Mouse (Mus musculus): ENCODE measurements around the gene Galk1. TPM values are rescaled to one million over a fixed set of nuclear protein-coding genes. Genes with fewer than 3 reads are reported as not detected.
A peak's percentile ranks its signal among the peaks of the same experiment; 100 is the strongest.

Galk1 gene
- polyA plus RNA-seq, 1 experiment from 2014 or later, result 100 TPM

GRCm38 (mm10) chr11:116005701-116006419 lies 6.7 kb downstream of the Galk1 start:
- WGBS, result 75% methylated on average over 9 of the region's 9 CpGs
- peak; percentile 30 for ATAC-seq (ENCODE audit: low FRiP score, low read depth)
- Histone ChIP-seq H3K9ac (no peak overlapping the region), H3K9me3 (no peaks in the 10 kb centered on the region), H3K27me3 (replicated peaks) (0 out of 2 replicates have a peak, but pooled peaks cover 4% of the 10 kb centered on the region), H3K36me3 (peaks cover 9% of the 10 kb centered on the region; the same call in 1 of the 2 replicates), H3K4me3 (no peak overlapping the region), H3K27ac (no peak overlapping the region), H3K4me2 (replicated peaks) (peak overlapping the region; percentile 65), H3K4me1 (peaks cover 10% of the 10 kb centered on the region; the same call in 1 of the 2 replicates)

- H3K9ac ChIP-seq, result peak overlapping the region; percentile 44
- H3K4me3 ChIP-seq, result peak overlapping the region; percentile 21
- peak overlapping the region; percentile 65 for H3K4me2 ChIP-seq (replicated peaks)
- WGBS, result 6% methylated on average over 54 of the region's 54 CpGs
- peaks cover 9% of the 10 kb centered on the region; the same call in 1 of the 2 replicates for H3K36me3 ChIP-seq
- ATAC-seq (ENCODE audit: low FRiP score, low read depth), result peak; percentile 55
- H3K27ac ChIP-seq, result no peak overlapping the region
- H3K4me1 ChIP-seq, result peaks cover 10% of the 10 kb centered on the region; the same call in 1 of the 2 replicates
- 0 out of 2 replicates have a peak, but pooled peaks cover 4% of the 10 kb centered on the region for H3K27me3 ChIP-seq (replicated peaks)
- no peaks in the 10 kb centered on the region for H3K9me3 ChIP-seq
These were observed 7.4 kb downstream of the Galk1 start for GRCm38 (mm10) chr11:116004840-116005700.

- 37% methylated on average over 8 of the region's 8 CpGs for WGBS
- Histone ChIP-seq H3K9me3 (no peaks in the 10 kb centered on the region), H3K4me3 (peak overlapping the region; percentile 21), H3K27ac (no peak overlapping the region), H3K36me3 (peaks cover 9% of the 10 kb centered on the region; the same call in 1 of the 2 replicates), H3K4me2 (replicated peaks) (peak overlapping the region; percentile 65), H3K9ac (peak overlapping the region; percentile 44), H3K27me3 (replicated peaks) (0 out of 2 replicates have a peak, but pooled peaks cover 4% of the 10 kb centered on the region), H3K4me1 (peaks cover 10% of the 10 kb centered on the region; the same call in 1 of the 2 replicates)
- ATAC-seq (ENCODE audit: low FRiP score, low read depth), result no peak
These were observed 8.2 kb downstream of the Galk1 start for GRCm38 (mm10) chr11:116004186-116004823.

- Histone ChIP-seq H3K9me3 (no peaks in the 10 kb centered on the region), H3K4me1 (peaks cover 10% of the 10 kb centered on the region; the same call in 1 of the 2 replicates), H3K36me3 (no peaks in the 10 kb centered on the region), H3K27me3 (replicated peaks) (no peaks in the 10 kb centered on the region), H3K9ac (no peak overlapping the region), H3K4me2 (replicated peaks) (no peak overlapping the region), H3K27ac (no peak overlapping the region), H3K4me3 (no peak overlapping the region)
- 79% methylated on average over 3 of the region's 3 CpGs for WGBS
- ATAC-seq (ENCODE audit: low FRiP score, low read depth), result no peak
These were observed 9.6 kb downstream of the Galk1 start for GRCm38 (mm10) chr11:116002894-116003293.

- H3K4me2 ChIP-seq (replicated peaks), result no peak overlapping the region; the same call in 1 of the 2 replicates
- H3K27ac ChIP-seq, result no peak overlapping the region
- ATAC-seq (ENCODE audit: low FRiP score, low read depth), result no peak
- peaks cover 10% of the 10 kb centered on the region; the same call in 1 of the 2 replicates for H3K4me1 ChIP-seq
- no peak overlapping the region for H3K4me3 ChIP-seq
- no peaks in the 10 kb centered on the region for H3K27me3 ChIP-seq (replicated peaks)
- H3K9me3 ChIP-seq, result no peaks in the 10 kb centered on the region
- no peak overlapping the region for H3K9ac ChIP-seq
- 64% methylated on average over 6 of the region's 6 CpGs for WGBS
- H3K36me3 ChIP-seq, result no peaks in the 10 kb centered on the region
These were observed 10.8 kb downstream of the Galk1 start for GRCm38 (mm10) chr11:116001725-116002124.

GRCm38 (mm10) chr11:116000607-116001006 lies 11.9 kb downstream of the Galk1 start:
- no peak overlapping the region for H3K4me2 ChIP-seq (replicated peaks)
- 35% methylated on average over 10 of the region's 10 CpGs for WGBS
- no peak overlapping the region for H3K27ac ChIP-seq
- no peak for ATAC-seq (ENCODE audit: low FRiP score, low read depth)
- no peak overlapping the region for H3K9ac ChIP-seq
- no peaks in the 10 kb centered on the region for H3K27me3 ChIP-seq (replicated peaks)
- peaks cover 10% of the 10 kb centered on the region; the same call in 1 of the 2 replicates for H3K4me1 ChIP-seq
- H3K4me3 ChIP-seq, result no peak overlapping the region
- no peaks in the 10 kb centered on the region for H3K9me3 ChIP-seq
- no peaks in the 10 kb centered on the region for H3K36me3 ChIP-seq

- Histone ChIP-seq H3K27me3 (replicated peaks) (no peaks in the 10 kb centered on the region), H3K36me3 (no peaks in the 10 kb centered on the region), H3K4me3 (no peak overlapping the region), H3K9ac (no peak overlapping the region), H3K4me1 (peaks cover 3% of the 10 kb centered on the region; the same call in 1 of the 2 replicates), H3K9me3 (no peaks in the 10 kb centered on the region), H3K4me2 (replicated peaks) (peak overlapping the region; percentile 25), H3K27ac (no peak overlapping the region)
- no peak for ATAC-seq (ENCODE audit: low FRiP score, low read depth)
- 18% methylated on average over 14 of the region's 14 CpGs for WGBS
These were observed 12.9 kb downstream of the Galk1 start for GRCm38 (mm10) chr11:115999538-116000143.

GRCm38 (mm10) chr11:115999027-115999426 lies 13.5 kb downstream of the Galk1 start:
- H3K9me3 ChIP-seq, result no peaks in the 10 kb centered on the region
- H3K4me2 ChIP-seq (replicated peaks), result no peak overlapping the region
- no peak overlapping the region for H3K9ac ChIP-seq
- H3K4me1 ChIP-seq, result no peaks in the 10 kb centered on the region
- no peak overlapping the region for H3K4me3 ChIP-seq
- ATAC-seq (ENCODE audit: low FRiP score, low read depth), result no peak
- no peak overlapping the region for H3K27ac ChIP-seq
- WGBS, result 87% methylated on average over 7 of the region's 7 CpGs
- no peaks in the 10 kb centered on the region for H3K27me3 ChIP-seq (replicated peaks)
- H3K36me3 ChIP-seq, result no peaks in the 10 kb centered on the region

GRCm38 (mm10) chr11:115997662-115998061 lies 14.9 kb downstream of the Galk1 start:
- Histone ChIP-seq H3K36me3 (no peaks in the 10 kb centered on the region), H3K4me3 (no peak overlapping the region), H3K4me1 (no peaks in the 10 kb centered on the region), H3K9me3 (no peaks in the 10 kb centered on the region), H3K9ac (no peak overlapping the region), H3K27me3 (replicated peaks) (peaks cover 7% of the 10 kb centered on the region; the same call in 1 of the 2 replicates), H3K4me2 (replicated peaks) (no peak overlapping the region), H3K27ac (no peak overlapping the region)
- WGBS, result 75% methylated on average over 5 of the region's 5 CpGs
- ATAC-seq (ENCODE audit: low FRiP score, low read depth), result no peak

- Histone ChIP-seq H3K4me2 (replicated peaks) (no peak overlapping the region), H3K4me1 (no peaks in the 10 kb centered on the region), H3K9me3 (no peaks in the 10 kb centered on the region), H3K36me3 (no peaks in the 10 kb centered on the region), H3K27me3 (replicated peaks) (peaks cover 7% of the 10 kb centered on the region; the same call in 1 of the 2 replicates), H3K4me3 (no peak overlapping the region), H3K27ac (no peak overlapping the region), H3K9ac (no peak overlapping the region)
- no peak for ATAC-seq (ENCODE audit: low FRiP score, low read depth)
- WGBS, result 84% methylated on average over 4 of the region's 4 CpGs
These were observed 15.5 kb downstream of the Galk1 start for GRCm38 (mm10) chr11:115997047-115997446.

GRCm38 (mm10) chr11:115995256-115995655 lies 17.3 kb downstream of the Galk1 start:
- Histone ChIP-seq H3K4me2 (replicated peaks) (no peak overlapping the region), H3K36me3 (no peaks in the 10 kb centered on the region), H3K27me3 (replicated peaks) (peaks cover 7% of the 10 kb centered on the region; the same call in 1 of the 2 replicates), H3K4me3 (no peak overlapping the region), H3K9ac (no peak overlapping the region), H3K9me3 (no peaks in the 10 kb centered on the region), H3K4me1 (no peaks in the 10 kb centered on the region), H3K27ac (no peak overlapping the region)
- 95% methylated on average over 3 of the region's 3 CpGs for WGBS
- ATAC-seq (ENCODE audit: low FRiP score, low read depth), result no peak

Measured in neural tube, embryonic 12.5 days (tissue).